Mouse (Mus musculus): ENCODE measurements around the gene Tmed3. TPM values are rescaled to one million over a fixed set of nuclear protein-coding genes. Genes with fewer than 3 reads are reported as not detected.

Gene Tmed3
- polyA plus RNA-seq (2015; fragmentation: Nextera tagmentation; extraction: Ambion mirVana): 40.9 and 42.4 TPM in 2 replicates

DNA sequence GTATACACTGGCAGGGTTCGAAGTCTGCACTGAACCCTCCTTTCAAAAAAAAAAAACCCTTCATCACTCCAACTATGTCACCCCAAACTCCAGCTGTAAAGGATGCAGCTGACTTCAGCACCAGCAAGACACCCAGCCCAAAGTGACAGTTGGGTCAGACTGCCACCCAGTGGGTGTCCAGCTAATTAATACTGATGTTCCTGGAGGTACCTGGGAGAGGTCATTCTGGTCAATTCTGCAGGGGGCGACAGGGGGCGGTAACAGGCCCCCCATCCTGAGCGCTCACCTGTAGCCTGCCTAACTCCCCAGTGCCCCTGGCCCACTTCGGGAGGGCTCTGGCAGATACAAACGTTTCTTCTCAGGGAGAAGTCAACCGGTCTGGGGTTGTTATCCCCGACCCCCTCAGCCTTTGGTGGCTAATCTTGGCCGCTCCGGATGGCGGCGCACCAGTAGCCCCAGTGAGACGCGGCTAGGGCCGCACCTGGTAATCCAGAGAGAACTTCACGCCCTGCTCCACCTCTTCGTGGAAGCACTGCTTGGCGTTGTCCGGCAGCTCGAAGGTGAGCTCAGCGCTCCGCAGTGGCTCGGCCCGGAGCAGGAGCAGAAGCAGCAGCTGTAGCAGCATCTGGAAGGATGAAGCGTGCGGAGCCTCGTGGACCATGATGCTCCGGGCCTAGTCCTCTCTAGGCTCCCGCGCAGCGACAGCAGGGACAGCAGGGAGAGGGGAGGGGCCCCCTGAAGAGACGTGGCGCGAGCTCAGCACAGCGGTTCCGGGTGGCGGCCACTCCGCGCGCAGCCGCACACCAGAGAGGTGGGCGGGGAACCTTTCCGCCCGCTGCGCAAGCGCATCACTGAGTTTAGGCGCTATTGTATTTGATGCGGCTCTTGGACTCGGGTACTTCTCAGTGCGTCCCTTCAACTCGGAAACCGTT, at the start of gene Tmed3:
Tmed3 (minus strand) TSS at position 804 of the 932 bp plus-strand sequence.
- H3K4me1 ChIP-seq: peaks cover 7% of the 10 kb centered on the region
- peaks cover 23% of the 10 kb centered on the region for H3K36me3 ChIP-seq (ENCODE audit: poor library complexity, severe bottlenecking)
- H3K4me2 ChIP-seq: peak within 1 kb of the TSS; percentile 90
- H3K9ac ChIP-seq: peak within 1 kb of the TSS; percentile 74
- no peaks in the 10 kb centered on the region for H3K9me3 ChIP-seq (replicated peaks)
- ATAC-seq: peak; percentile 100
- peak within 1 kb of the TSS; percentile 70 for H3K27ac ChIP-seq
- WGBS: 2% methylated on average over 45 of the region's 52 CpGs
- H3K27me3 ChIP-seq: no peaks in the 10 kb centered on the region
- H3K4me3 ChIP-seq: peak within 1 kb of the TSS; percentile 49

DNA sequence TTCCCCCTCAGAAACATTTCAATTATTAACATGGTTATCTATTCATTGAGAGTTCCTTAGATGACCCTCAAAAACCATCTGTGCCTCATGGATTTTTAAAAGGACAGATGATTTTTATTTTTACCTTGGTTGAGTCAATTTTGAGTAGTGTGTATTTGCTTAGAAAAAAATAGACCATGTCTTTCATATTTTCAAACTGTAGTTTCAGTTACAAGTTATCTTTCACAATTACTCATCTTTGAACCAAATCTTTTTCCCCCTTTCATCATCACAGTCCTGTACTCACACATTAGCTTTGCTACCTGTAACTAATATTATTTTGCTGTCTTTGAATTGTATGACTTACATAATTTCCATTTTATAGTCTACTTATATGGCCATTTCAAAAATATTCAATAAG, 35.2 kb upstream of the Tmed3 start:
- H3K27ac ChIP-seq: no peak overlapping the region
- no peaks in the 10 kb centered on the region for H3K36me3 ChIP-seq (ENCODE audit: poor library complexity, severe bottlenecking)
- no peak overlapping the region for H3K4me3 ChIP-seq
- H3K9me3 ChIP-seq (replicated peaks): no peaks in the 10 kb centered on the region
- no peaks in the 10 kb centered on the region for H3K4me1 ChIP-seq
- no peak overlapping the region for H3K9ac ChIP-seq
- H3K4me2 ChIP-seq: no peak overlapping the region
- no peak for ATAC-seq
- peaks cover 25% of the 10 kb centered on the region for H3K27me3 ChIP-seq

- Histone ChIP-seq H3K4me3 (peak within 1 kb of the TSS; percentile 3; the same call in 1 of the 2 replicates), H3K27ac (no peak within 1 kb of the TSS), H3K27me3 (peaks cover 25% of the 10 kb centered on the region), H3K4me2 (peak within 1 kb of the TSS; percentile 43), H3K4me1 (no peaks in the 10 kb centered on the region), H3K9me3 (replicated peaks) (no peaks in the 10 kb centered on the region), H3K36me3 (ENCODE audit: poor library complexity, severe bottlenecking) (no peaks in the 10 kb centered on the region), H3K9ac (no peak within 1 kb of the TSS)
- 6% methylated on average over 7 of the region's 8 CpGs for WGBS
- ATAC-seq: no peak
Measured at GRCm38 (mm10) chr9:89738295-89738694, 33.4 kb upstream of the Tmed3 start, which contains the start of gene Ankrd34c. Gene Ankrd34c (minus strand): TSS chr9:89738475.

GRCm38 (mm10) chr9:89737888-89738287, 33.0 kb upstream of the Tmed3 start:
- ATAC-seq: no peak

GRCm38 (mm10) chr9:89736932-89737705, 32.3 kb upstream of the Tmed3 start:
- Histone ChIP-seq H3K27ac (no peak overlapping the region), H3K9me3 (replicated peaks) (no peaks in the 10 kb centered on the region), H3K4me1 (no peaks in the 10 kb centered on the region), H3K36me3 (ENCODE audit: poor library complexity, severe bottlenecking) (no peaks in the 10 kb centered on the region), H3K4me2 (peak overlapping the region; percentile 43), H3K9ac (no peak overlapping the region), H3K4me3 (peak overlapping the region; percentile 3; the same call in 1 of the 2 replicates), H3K27me3 (peaks cover 25% of the 10 kb centered on the region)
- WGBS: 6% methylated on average over 20 of the region's 20 CpGs
- ATAC-seq: 0 out of 2 replicates have a peak, but pooled peaks have one; percentile 33

More at GRCm38 (mm10) chr9:89737888-89738287, 33.0 kb upstream of the Tmed3 start:
- H3K4me1 ChIP-seq: no peaks in the 10 kb centered on the region
- no peak overlapping the region for H3K4me3 ChIP-seq
- no peak overlapping the region for H3K27ac ChIP-seq
- peaks cover 25% of the 10 kb centered on the region for H3K27me3 ChIP-seq
- peak overlapping the region; percentile 43 for H3K4me2 ChIP-seq
- no peaks in the 10 kb centered on the region for H3K36me3 ChIP-seq (ENCODE audit: poor library complexity, severe bottlenecking)
- WGBS: 5% methylated on average over 6 of the region's 6 CpGs
- H3K9me3 ChIP-seq (replicated peaks): no peaks in the 10 kb centered on the region
- no peak overlapping the region for H3K9ac ChIP-seq

DNA sequence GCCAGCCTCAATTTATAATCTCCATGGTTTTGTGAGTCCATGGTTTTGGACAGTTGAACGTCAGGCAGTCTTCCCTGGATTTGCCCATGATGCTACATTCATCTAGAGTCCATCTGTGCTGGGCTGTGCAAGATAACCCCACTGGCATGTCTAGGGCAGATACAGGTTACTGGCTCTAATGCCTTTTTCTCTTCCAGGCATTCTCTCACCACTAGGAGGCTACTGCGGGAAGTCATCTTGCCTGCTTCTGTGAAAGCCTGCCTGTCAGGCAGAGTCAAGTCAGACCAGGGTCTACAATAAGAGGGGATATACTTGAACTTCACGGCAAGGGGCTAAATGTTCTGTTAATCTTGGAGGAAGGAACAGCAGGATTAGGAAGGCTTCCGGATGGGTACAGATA, 2.0 kb upstream of the Tmed3 start:
- no peak overlapping the region for H3K4me2 ChIP-seq
- ATAC-seq: no peak
- H3K9me3 ChIP-seq (replicated peaks): no peaks in the 10 kb centered on the region
- 0 out of 2 replicates have a peak, but pooled peaks cover 3% of the 10 kb centered on the region for H3K36me3 ChIP-seq (ENCODE audit: poor library complexity, severe bottlenecking)
- H3K27ac ChIP-seq: no peak overlapping the region
- H3K9ac ChIP-seq: no peak overlapping the region
- H3K27me3 ChIP-seq: no peaks in the 10 kb centered on the region
- no peak overlapping the region for H3K4me3 ChIP-seq
- WGBS: 33% methylated on average over 4 of the region's 4 CpGs
- H3K4me1 ChIP-seq: peaks cover 7% of the 10 kb centered on the region

GRCm38 (mm10) chr9:89705197-89705533, 297 bp upstream of the Tmed3 start:
- WGBS: 9% methylated on average over 10 of the region's 10 CpGs

DNA sequence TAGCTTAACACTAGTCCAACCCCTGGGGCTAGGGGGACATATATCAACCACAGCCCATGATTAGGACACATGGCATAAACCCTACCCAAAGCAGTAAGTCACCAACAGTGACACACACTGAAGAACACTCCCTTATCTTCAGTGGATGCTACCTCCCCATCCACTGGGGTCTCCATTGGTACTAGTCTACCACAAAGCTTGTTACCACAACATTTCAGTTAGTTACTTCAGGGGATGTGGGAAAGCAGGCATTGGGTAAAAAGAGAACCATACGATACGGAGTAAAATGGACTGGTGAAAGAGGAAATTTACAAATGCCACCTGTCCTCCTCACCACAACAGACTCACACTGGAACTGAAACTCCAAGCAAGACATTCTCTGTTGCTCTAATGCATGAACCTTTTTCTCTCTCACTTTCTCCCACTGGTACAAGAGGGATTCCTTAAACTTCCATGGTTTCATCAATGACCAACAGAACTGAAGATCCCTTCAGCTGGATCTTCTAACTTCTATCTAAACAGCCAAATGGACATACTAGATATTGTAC, 3.9 kb downstream of the Tmed3 start:
- peaks cover 7% of the 10 kb centered on the region for H3K4me1 ChIP-seq
- H3K27ac ChIP-seq: no peak overlapping the region
- no peak for ATAC-seq
- H3K4me3 ChIP-seq: no peak overlapping the region
- H3K36me3 ChIP-seq (ENCODE audit: poor library complexity, severe bottlenecking): peaks cover 41% of the 10 kb centered on the region
- H3K9me3 ChIP-seq (replicated peaks): no peaks in the 10 kb centered on the region
- no peak overlapping the region for H3K9ac ChIP-seq
- H3K27me3 ChIP-seq: no peaks in the 10 kb centered on the region
- 98% methylated on average over 2 of the region's 2 CpGs for WGBS
- H3K4me2 ChIP-seq: no peak overlapping the region

More at GRCm38 (mm10) chr9:89705197-89705533, 297 bp upstream of the Tmed3 start:
- peaks cover 7% of the 10 kb centered on the region for H3K4me1 ChIP-seq
- peak overlapping the region; percentile 70 for H3K27ac ChIP-seq
- H3K36me3 ChIP-seq (ENCODE audit: poor library complexity, severe bottlenecking): peaks cover 17% of the 10 kb centered on the region; the same call in 1 of the 2 replicates
- H3K9me3 ChIP-seq (replicated peaks): no peaks in the 10 kb centered on the region
- peak overlapping the region; percentile 49 for H3K4me3 ChIP-seq
- peak overlapping the region; percentile 90 for H3K4me2 ChIP-seq
- ATAC-seq: no peak; the same call in 1 of the 2 replicates
- H3K9ac ChIP-seq: peak overlapping the region; percentile 74
- no peaks in the 10 kb centered on the region for H3K27me3 ChIP-seq

- no peaks in the 10 kb centered on the region for H3K4me1 ChIP-seq
- H3K4me3 ChIP-seq: no peak overlapping the region
- no peak overlapping the region for H3K9ac ChIP-seq
- H3K9me3 ChIP-seq (replicated peaks): no peaks in the 10 kb centered on the region
- H3K27ac ChIP-seq: no peak overlapping the region
- no peaks in the 10 kb centered on the region for H3K27me3 ChIP-seq
- WGBS: 89% methylated on average over 1 of the region's 1 CpGs
- no peak overlapping the region for H3K4me2 ChIP-seq
- peaks cover 24% of the 10 kb centered on the region for H3K36me3 ChIP-seq (ENCODE audit: poor library complexity, severe bottlenecking)
- no peak for ATAC-seq
Measured at GRCm38 (mm10) chr9:89695143-89695542, 9.7 kb downstream of the Tmed3 start.

GRCm38 (mm10) chr9:89693670-89694069, 11.2 kb downstream of the Tmed3 start:
- no peak for ATAC-seq
- Histone ChIP-seq H3K36me3 (ENCODE audit: poor library complexity, severe bottlenecking) (peaks cover 10% of the 10 kb centered on the region), H3K9me3 (replicated peaks) (no peaks in the 10 kb centered on the region), H3K4me2 (no peak overlapping the region), H3K4me1 (no peaks in the 10 kb centered on the region), H3K4me3 (no peak overlapping the region), H3K27ac (no peak overlapping the region), H3K9ac (no peak overlapping the region), H3K27me3 (no peaks in the 10 kb centered on the region)
- WGBS: 96% methylated on average over 2 of the region's 2 CpGs

DNA sequence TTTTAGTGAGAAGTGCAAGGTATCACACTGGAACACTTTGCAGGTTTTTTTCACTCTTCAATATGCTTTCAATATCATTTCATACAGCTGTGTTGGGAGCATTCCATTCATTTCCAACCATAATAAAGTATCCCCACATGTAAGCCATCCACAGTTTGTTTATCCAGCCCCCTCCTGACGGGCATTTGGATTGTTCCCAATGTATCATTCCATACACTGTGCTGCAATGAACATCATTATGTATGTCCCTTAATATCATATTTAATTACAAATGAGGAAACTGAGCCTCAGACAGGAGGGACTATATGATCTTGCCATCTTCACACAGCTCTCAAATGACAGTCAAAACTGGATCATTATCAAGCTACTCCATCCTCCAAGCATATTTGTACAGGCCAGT, 15.7 kb downstream of the Tmed3 start:
- 80% methylated on average over 1 of the region's 1 CpGs for WGBS
- Histone ChIP-seq H3K9ac (no peak overlapping the region), H3K36me3 (ENCODE audit: poor library complexity, severe bottlenecking) (no peaks in the 10 kb centered on the region), H3K4me1 (no peaks in the 10 kb centered on the region), H3K9me3 (replicated peaks) (no peaks in the 10 kb centered on the region), H3K4me2 (no peak overlapping the region), H3K27ac (no peak overlapping the region), H3K27me3 (no peaks in the 10 kb centered on the region), H3K4me3 (no peak overlapping the region)
- no peak for ATAC-seq
